Mouse (Mus musculus): Measurements from ENCODE around the gene Sema5b. TPM values are rescaled to one million over a fixed set of nuclear protein-coding genes. Genes with fewer than 3 reads are reported as not detected.

Gene Sema5b
- polyA plus RNA-seq, 2 experiments from 2014 or later = not detected

GRCm38 (mm10) chr16:35596241-35596640 is 55.3 kb downstream of the Sema5b start:
- no peak for ATAC-seq

- no peak for ATAC-seq
Measured at GRCm38 (mm10) chr16:35596661-35597350, 55.9 kb downstream of the Sema5b start.

DNA sequence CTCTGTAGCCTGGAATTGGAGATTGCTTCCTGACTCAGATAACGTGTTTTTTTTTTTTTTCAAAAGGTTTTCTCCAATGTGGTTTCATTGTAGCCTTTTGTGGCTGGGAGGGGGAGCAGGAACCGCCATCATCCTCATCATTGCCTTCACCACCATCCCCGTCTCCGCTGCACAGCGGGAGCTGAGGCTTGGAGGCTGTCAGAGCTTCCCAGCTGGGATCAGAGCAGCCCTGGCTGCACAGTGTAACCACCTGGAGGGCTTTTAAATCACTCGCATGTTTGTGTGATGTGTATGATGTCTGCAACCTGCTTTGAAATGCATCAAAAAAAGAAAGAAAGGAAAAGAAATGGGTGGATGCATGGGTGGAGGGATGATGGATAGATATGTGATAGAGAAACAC is 57.0 kb downstream of the Sema5b start:
- no peak for ATAC-seq

DNA sequence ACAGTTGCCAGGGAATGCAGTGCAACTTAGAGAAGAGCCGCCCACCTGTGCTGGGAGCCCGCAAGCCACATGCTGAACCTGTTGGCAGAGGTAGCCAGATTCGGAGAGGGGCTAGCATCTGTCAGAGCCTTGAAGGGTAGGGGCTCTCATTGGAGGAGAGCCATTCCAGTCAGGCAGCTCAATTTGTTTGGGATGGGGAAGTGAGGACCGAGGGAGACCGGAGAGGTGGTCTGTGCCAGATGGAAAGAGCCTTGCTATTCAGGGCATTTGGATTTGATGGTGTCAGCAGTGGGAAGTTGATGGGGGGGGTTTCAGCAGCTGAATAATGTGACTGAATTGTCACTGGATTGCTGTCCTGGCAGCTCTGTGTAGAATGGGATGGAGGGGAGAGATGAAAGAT is 57.9 kb downstream of the Sema5b start:
- ATAC-seq = no peak

- ATAC-seq = no peak
Measured at GRCm38 (mm10) chr16:35600282-35600681, 59.3 kb downstream of the Sema5b start.

DNA sequence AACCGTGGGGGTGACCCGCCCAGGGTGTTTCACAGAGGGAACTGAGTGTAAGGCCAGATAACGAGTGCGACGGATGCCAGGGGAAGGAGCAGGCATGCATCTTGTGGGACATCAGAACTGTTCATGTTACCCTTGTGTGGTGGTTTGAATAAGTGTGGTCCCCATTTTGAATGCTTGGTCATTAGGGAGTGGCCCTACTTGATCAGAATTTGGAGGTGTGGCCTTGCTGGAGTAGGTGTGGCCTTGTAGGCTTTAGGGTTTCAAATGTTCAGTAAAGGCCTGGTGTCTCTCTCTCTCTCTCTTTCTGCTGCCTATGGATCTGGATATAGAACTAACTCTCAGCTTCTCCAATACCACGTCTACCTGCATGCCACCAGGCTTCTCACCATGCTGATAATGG is 60.5 kb downstream of the Sema5b start:
- no peak for ATAC-seq

DNA sequence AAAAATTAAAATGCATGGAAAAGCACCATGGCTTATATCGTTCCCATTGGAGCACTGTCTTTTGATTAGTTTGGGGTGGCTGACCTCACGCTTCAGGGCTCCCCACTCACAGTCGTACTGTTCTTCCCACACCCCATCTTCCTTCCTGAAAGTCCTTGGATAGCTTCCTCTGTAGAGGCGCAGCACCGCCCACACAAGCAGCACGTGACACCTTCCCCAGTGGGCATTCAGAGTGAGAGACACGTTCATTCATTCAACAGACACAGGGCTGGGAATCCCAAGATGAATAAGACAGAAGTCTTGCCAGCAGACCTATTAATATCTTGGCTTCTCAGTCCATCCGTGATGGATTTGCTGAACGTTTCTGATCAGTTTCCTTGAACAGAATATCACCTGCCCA is 61.6 kb downstream of the Sema5b start:
- no peak for ATAC-seq

DNA sequence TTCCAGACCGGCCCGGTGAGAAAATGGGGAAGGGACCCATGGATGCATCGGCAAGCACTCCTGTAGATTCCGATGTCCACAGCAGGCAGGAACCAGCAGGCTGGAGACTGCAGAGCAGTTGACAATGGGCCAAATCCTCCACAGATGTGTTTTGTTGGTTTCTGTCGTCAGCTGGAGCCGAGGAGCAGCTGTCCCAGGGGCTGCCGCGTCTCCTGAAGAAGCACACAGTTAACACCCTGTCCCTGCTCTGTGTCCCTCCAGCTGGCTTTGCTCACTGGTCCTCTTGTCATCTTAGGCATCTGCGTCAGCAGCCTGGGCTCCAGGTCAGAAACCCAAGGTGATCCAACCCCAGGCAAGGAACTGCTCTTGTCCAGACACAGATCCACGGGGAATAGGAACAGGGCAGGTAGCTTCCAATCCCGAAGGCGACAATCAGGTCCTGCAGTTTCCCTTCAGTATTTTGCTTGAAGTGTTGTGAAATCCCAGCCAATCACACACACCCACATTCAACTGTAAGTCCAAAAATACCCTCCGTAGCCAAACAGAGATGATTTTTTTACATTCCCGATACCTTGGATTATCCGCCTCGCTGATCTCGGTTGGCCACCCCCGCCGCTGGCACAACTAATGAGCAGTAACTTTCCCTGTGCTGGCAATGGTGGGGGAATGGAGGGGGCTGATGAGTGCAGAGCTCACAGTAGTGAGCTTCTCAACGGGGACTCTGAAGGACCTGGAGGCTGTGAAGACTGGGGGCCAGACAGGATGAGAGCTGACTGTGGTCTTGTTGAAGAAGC is 63.0 kb downstream of the Sema5b start:
- ATAC-seq = no peak

GRCm38 (mm10) chr16:35607250-35607649 is 66.3 kb downstream of the Sema5b start:
- no peak for ATAC-seq

- ATAC-seq = no peak
Measured at GRCm38 (mm10) chr16:35608244-35608643, 67.3 kb downstream of the Sema5b start.

- no peak for ATAC-seq
Measured at GRCm38 (mm10) chr16:35609561-35609960, 68.6 kb downstream of the Sema5b start.

DNA sequence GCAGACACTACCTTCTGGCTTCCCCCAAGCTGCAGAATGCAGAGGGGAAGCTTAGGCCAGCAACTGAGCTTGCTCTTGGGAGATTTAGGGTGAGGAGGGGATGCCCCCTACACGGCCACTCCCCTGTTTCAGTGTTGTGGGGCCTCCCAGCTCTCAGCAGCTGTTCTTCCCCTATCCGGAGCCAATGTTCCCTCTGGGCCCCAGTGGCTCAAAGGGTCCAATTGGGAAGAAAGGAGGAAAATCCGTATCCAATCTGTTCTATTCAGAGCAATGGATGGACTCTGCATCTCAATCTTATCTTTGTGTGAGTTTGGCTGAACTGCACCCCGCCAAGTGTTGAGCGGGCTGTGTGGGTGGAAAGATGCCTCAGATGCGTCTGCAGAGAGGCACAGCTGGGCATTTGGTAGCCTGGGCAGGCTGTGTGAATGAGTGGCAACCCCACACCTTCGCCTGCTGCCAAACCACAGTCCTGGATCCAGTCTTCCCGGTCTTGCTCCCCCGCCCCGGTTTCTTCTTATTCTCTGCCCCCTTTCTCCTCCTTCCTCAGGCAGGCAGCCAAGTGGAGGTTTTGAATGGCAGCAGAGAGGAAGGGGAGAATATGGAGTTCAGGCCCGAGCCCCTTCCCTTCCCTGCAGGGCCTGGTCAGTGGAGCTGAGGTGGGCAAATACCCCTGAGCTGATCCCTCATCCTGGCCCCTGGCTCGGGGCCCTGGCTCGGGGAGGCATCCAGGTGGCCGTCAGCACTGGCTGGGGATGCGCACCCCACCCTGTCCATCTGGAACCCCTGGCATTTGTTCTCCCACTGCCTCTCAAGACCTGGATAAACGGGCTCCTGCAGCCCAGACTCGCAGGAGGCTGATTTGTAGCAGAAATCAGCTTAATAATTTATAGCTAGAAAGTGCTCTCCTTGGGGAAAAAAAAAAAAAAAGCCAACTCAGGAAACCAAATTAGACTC is 73.2 kb downstream of the Sema5b start:
- ATAC-seq = no peak

DNA sequence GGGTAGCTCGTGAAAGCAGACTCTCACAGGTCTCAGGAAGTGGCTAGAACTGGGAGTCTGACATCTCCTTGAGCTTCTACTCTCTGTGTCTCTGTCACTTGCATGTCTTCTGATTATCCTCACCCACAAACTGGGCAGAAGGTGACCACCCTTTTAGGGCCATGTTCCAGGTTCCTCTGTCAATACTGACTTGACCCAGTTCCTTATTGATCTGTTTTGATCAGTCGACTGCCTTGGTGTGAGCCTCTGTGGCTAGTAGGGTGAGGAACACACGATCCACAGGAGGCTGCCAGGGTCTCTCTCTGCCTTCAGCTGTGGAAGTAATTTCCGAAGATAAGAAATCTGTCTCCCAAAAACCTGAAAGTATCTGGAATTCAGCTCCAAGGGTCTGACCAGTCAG is 76.8 kb downstream of the Sema5b start:
- no peak for ATAC-seq

DNA sequence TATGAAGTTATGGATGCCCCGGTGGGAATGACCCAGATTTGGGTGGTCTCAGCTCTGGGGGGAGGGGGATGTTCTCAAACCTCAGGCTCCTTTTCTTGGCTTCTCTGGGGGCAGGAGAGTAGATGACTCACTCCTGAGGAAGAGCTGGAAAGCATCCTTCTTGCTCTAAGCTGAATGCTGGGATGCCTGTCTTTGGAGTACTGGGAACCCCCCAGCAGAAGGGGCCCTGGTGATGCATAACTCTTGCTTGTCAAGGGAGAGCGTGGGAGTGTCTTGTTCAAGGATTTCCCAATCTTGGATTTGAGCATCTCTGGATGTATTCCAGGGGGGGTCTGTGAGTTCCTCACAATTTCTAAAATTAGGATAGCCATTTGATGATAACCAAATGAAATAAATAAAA is 82.1 kb downstream of the Sema5b start:
- no peak for ATAC-seq

DNA sequence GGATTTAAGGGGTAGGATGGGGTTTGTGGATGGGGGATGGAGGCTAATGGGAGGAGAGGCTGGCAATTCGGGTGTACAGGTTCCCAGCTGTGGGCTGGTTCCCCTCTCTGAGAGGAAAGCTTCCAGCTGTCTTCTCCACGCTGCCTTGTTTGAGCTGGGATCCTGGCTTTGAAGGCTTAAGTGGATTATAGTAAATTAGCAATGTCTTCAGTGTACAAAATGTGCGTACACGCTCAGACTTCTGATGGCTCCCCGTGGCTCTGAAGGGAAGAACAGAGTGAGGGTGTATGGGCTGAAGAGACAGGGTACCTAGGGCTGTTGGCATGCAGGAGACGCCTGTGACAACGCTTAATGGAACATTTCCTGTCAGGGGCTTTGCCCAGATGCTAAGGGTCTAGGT is 83.0 kb downstream of the Sema5b start:
- no peak for ATAC-seq

- ATAC-seq = no peak
Measured at GRCm38 (mm10) chr16:35624877-35625276, 83.9 kb downstream of the Sema5b start.

- no peak for ATAC-seq
Measured at GRCm38 (mm10) chr16:35625286-35626020, 84.5 kb downstream of the Sema5b start.

GRCm38 (mm10) chr16:35627992-35628607 is 87.2 kb downstream of the Sema5b start:
- no peak for ATAC-seq

DNA sequence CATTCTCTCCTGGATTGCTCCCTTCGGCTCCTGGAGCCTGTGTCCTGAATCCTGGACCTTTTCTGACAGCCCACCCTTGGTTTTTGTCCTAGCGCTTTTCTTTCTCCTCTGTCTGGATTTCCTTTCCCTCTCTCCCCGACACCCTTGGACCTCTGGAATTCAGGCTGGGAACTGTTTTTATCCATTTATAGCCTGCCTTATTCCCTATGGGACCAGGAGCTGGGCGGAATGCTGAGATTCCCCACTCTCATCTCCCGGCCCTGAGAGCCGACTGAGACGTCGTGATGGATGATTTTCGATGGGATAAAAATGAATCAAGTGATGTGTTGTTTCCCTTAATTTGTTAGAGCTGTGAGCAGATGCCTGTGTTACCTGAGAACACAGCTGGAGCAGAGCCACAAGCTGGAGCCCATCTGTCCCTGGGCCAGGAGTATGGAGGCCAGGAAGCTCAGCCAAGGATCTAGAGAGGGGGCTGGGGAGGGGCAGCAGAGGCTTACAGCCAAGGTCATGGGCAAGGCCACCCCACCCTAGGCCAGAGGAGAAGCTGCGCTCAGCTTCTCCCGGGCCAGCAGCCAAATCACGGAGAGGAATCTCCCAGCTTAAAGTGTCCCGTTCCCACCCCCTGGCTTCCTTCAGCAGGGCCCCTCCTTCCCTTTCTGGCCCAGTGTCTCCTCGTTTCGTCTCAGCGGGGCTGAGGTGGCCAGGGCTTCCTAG is 89.7 kb downstream of the Sema5b start:
- no peak for ATAC-seq

GRCm38 (mm10) chr16:35633058-35633457 is 92.1 kb downstream of the Sema5b start:
- no peak for ATAC-seq

DNA sequence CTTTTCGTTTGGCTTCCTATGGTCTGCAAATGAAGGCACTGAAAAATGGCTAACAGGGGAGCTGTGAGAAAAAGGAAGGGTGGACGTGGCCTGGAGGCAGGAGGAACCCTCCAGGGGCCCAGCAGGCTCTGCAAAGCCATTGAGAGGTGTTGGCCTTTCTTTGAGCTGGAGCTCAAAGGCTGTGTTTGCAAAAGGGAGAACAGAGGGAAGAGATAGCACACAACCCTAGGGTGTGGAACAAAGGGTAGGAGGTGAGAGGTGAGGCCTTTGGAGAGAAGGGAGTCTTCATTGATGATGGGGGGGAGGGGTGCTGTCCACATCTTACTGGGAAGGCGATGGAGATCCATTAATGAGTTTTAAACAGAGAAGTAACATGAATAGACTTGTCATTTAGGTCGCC is 94.0 kb downstream of the Sema5b start:
- ATAC-seq = no peak
